Mouse (Mus musculus) embryonic facial prominence, embryonic 14.5 days (tissue): ENCODE measurements around the gene Mageh1. TPM values are rescaled to one million over a fixed set of nuclear protein-coding genes. Genes with fewer than 3 reads are reported as not detected.
A peak's percentile ranks its signal among the peaks of the same experiment; 100 is the strongest.
"Not testable (repeated sequence)": the region's sequence is repeated elsewhere in the genome, so short reads cannot be mapped to it uniquely, and the experiment has no call there.

Source experiments
- ATAC-seq: fragments of 200-750 bp; cut with Nextera tagmentation; 2 replicates; pipeline ENCODE4 v1.8.0; 2017; ENCODE audit warnings: low read depth, moderate number of reproducible peaks, moderate TSS enrichment
- DNase-seq: peaks from one replicate; pipeline ENCODE4 v3.0.0-alpha.2; 2015; ENCODE audit warnings: low spot score
- H3K27ac ChIP-seq: fragments of 300-500 bp; sonication (generic); replicated peaks from 2 replicates; pipeline ENCODE4 v1.5.1; 2014; ENCODE audit warnings: low read depth, mild to moderate bottlenecking, low read length, moderate library complexity
- H3K27me3 ChIP-seq: fragments of 300-500 bp; sonication (generic); replicated peaks from 2 replicates; pipeline ENCODE4 v1.6.1; 2014; ENCODE audit warnings: low read length; ENCODE audit not compliant: control insufficient read depth, insufficient read depth
- H3K36me3 ChIP-seq: fragments of 300-500 bp; sonication (generic); 2 replicates; pipeline ENCODE4 v1.6.1; 2014; ENCODE audit warnings: low read length, mixed read lengths; ENCODE audit not compliant: control insufficient read depth, insufficient read depth
- H3K4me1 ChIP-seq: fragments of 300-500 bp; sonication (generic); 2 replicates; pipeline ENCODE4 v1.6.1; 2014; ENCODE audit warnings: antibody characterized with exemption, low read length; ENCODE audit not compliant: control insufficient read depth, insufficient read depth
- H3K4me2 ChIP-seq: fragments of 300-500 bp; sonication (generic); 2 replicates; pipeline ENCODE4 v1.6.1; 2014; ENCODE audit warnings: low read depth, mild to moderate bottlenecking, low read length, moderate library complexity, mixed read lengths
- H3K4me3 ChIP-seq: fragments of 300-500 bp; sonication (generic); 2 replicates; pipeline ENCODE4 v1.5.1; 2014; ENCODE audit warnings: low read depth, mild to moderate bottlenecking, low read length
- H3K9ac ChIP-seq: fragments of 300-500 bp; sonication (generic); 2 replicates; pipeline ENCODE4 v1.6.1; 2014; ENCODE audit warnings: low read depth, mild to moderate bottlenecking, low read length, moderate library complexity, mixed read lengths
- H3K9me3 ChIP-seq: fragments of 300-500 bp; sonication (generic); 2 replicates; pipeline ENCODE4 v1.6.1; 2016; ENCODE audit warnings: low read length; ENCODE audit not compliant: control insufficient read depth
- WGBS: fragments of 180-500 bp; shearing (Covaris S2); extraction: QIAGEN DNeasy Blood & Tissue Kit; methylation state at CpG from one replicate; pipeline ENCODE4 v1.1.7; 2014; 5-methylcytosine and 5-hydroxymethylcytosine counted together
- polyA plus RNA-seq: library from polyadenylated mRNA; unstranded; fragments of >200 nt; fragmentation: Nextera tagmentation; extraction: Ambion mirVana; gene quantifications from 2 replicates; pipeline ENCODE4 v1.2.1, GENCODE M21; 2014

Gene Mageh1
- 53.6 and 56.1 TPM in 2 replicates for polyA plus RNA-seq

DNA sequence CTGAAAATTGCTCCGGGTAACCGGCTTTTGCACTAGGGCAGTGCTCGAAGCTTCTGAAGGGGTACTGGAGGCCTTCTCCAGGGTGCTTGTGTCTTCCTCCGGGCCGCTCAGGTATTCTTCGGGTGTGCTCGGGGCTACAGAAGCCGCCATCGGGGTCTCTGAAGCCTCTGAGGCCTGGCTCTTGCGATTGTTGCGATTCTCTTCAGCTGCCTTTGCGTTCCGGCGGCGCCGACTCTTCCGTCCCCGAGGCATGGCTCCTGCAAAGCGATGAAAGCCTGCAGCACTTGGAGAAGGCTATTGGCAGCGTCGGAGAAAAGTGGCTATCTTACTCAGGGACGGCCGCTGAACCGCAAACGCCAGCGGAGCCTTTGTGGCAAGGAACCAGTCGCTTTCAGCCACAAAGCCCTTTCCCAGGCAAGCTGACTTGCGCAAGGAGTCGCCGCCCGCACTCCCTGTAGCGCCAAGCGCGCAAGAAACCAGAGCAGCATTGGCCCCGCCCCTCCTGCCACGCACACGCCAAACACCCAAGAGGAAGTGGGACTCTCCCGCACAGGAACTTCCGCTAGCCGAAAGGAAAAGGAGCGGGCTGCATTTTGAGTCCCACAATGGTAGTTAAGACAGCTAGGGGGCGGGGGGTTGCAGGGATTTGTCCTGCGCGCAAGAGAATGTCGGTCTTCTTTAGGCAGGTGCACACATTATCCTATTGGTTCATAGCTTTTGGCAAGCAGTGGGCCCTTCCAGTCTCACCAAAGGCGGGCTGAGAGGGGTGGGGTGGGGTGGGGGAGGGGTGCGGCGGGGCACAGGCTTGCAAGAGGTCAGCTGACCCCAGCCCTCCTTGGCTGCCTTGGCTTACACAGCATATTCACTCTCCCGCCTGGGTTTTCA lies at the start of gene Mageh1:
TSS of gene Mageh1 (minus strand) at position 489 of the 885 bp plus-strand sequence.
- Histone ChIP-seq H3K9me3 (no peaks in the 10 kb centered on the region), H3K4me3 (peak within 1 kb of the TSS; percentile 54), H3K27me3 (no peaks in the 10 kb centered on the region; the same call in 1 of the 2 replicates), H3K27ac (peak within 1 kb of the TSS; percentile 87), H3K36me3 (no peaks in the 10 kb centered on the region), H3K9ac (peak within 1 kb of the TSS; percentile 73), H3K4me1 (no peaks in the 10 kb centered on the region), H3K4me2 (peak within 1 kb of the TSS; percentile 59)
- DNase-seq (peak; percentile 93), ATAC-seq (peak; percentile 94)
- WGBS: 18% methylated on average over 34 of the region's 49 CpGs

DNA sequence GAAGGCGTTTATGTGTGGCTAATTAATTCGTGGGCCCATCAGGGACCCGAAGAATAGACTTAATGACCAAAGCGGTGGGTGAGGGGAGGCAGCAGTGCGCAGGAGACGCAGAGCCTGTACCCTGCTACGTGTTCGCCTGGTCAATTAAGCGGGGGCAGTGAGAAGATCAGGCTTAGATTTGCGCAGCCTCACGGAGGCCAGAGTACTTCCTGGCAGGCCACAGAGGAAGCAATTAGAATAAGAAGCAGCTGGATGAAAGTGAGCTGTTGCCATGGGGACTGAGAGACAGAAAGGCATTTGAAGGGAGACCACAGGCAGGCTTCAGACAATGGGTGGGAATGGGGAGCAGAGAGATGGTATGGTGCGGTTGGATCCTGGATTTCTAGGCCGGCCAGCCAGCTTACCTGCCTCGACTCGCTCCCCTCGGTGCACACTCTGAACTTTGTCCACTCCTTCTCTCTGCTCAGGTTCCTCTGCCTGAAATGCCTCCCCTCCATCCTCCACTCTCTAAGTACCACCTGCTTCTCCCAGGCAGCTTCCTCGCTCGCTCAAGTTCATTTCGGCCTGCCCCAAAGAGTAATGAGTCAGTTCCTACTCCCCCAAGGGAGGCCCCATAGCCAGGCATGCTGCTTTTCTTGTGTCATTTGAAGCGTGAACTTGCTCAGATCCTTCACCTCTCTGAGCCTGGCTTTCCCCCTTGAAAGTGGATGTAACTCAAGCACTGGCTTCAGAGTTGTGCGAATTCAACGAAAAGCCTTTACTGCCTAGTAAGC lies 783 bp upstream of the Mageh1 start:
- not testable (repeated sequence) for H3K9ac ChIP-seq, H3K27me3 ChIP-seq, H3K36me3 ChIP-seq, DNase-seq, H3K9me3 ChIP-seq, H3K4me1 ChIP-seq
- WGBS: 19% methylated on average over 6 of the region's 22 CpGs
- Histone ChIP-seq H3K4me3 (peak overlapping the region; percentile 54), H3K27ac (peak overlapping the region; percentile 87; the same call in 1 of the 2 replicates), H3K4me2 (peak overlapping the region; percentile 59)
- peak; percentile 87 for ATAC-seq

DNA sequence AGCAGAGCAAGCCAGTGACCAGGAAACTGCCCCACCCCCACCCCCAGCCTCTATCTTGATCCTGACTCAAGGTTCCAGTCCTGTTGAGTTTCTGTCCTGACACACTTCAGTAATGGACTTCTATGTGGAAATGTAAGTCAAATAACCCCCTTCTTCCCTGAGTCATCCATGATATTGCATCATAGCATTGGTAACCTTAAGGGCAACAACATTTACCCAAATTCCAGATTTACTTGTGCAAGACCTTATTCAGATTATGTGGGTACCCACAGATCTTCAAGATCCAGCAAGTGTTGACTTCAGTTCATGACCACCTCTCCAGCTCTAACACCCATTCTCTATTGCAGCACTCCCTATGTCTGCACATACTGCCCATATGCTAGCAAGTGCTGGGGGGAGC lies 5.8 kb downstream of the Mageh1 start:
- H3K36me3 ChIP-seq, H3K4me1 ChIP-seq, H3K9ac ChIP-seq, H3K4me2 ChIP-seq, H3K4me3 ChIP-seq, DNase-seq, H3K27me3 ChIP-seq, ATAC-seq, H3K9me3 ChIP-seq, H3K27ac ChIP-seq: not testable (repeated sequence)

DNA sequence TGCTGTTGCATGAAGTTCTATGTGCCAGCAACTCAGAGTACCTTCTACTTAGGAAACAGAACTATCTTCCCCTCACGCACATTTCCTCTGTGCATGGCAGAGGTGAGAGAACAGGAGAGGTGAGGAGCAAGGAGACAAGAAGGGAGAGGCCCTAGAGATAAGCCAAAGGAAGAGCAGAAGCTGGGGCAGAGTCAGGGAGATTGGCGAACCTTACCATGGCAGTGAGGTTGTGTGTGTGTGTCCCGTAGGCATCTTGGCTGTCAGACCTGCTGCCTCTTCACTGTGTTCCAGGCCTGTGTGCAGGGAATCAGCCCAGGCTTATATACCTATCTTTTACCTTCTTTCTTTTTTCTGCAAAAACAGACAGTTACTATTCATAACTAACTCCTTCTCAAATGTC lies 11.7 kb downstream of the Mageh1 start:
- not testable (repeated sequence) for H3K27me3 ChIP-seq, H3K36me3 ChIP-seq, DNase-seq, H3K9ac ChIP-seq, H3K4me3 ChIP-seq, ATAC-seq, H3K9me3 ChIP-seq, H3K27ac ChIP-seq, H3K4me1 ChIP-seq, H3K4me2 ChIP-seq
- no CpG with 5 or more reads among the region's 3 CpGs for WGBS

DNA sequence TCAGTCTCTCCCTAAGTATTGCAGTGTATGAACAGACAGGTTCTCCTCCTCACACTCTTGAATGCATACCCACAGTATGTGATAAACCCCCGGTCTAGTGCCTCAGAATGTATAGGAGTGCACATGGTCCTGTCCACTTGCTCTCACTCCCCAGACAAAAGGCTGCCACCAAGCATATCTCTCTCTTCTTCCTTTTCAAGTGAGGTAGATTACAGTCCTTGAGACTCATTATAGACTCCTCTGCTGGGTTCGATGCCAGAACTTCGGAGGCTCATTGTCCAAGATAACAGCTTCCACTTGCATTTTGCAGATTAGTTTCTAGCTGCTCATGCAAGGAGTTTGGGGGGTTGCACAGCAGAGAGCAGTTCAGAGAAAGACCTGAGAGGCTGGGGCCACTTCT lies 12.1 kb downstream of the Mageh1 start:
- not testable (repeated sequence) for DNase-seq, H3K4me3 ChIP-seq, H3K9me3 ChIP-seq, H3K4me2 ChIP-seq, H3K9ac ChIP-seq, H3K4me1 ChIP-seq, H3K27me3 ChIP-seq, H3K36me3 ChIP-seq, H3K27ac ChIP-seq, ATAC-seq
- WGBS: no CpG with 5 or more reads among the region's 3 CpGs

DNA sequence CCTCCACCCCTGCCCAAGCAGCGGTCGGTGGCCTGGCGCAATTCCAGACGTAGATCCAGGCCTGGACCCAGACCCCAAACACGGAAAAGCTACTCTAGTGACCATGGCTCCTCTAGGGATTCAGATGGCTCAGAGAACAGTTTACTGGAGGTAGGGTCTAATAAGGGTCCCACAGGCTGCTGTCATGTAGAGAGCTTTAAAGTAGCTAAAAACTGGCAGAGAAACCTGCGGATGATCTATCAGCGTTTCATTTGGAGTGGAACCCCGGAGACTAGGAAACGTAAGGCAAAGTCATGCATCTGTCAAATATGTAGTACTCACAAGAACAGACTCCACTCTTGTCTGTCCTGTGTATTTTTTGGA lies 29.7 kb downstream of the Mageh1 start:
- peak overlapping the region; percentile 62 for H3K9ac ChIP-seq
- H3K4me2 ChIP-seq: peak overlapping the region; percentile 59
- peak overlapping the region; percentile 54 for H3K4me3 ChIP-seq
- H3K27me3 ChIP-seq: no peaks in the 10 kb centered on the region
- no peaks in the 10 kb centered on the region for H3K4me1 ChIP-seq
- DNase-seq: no peak
- no peaks in the 10 kb centered on the region for H3K9me3 ChIP-seq
- H3K36me3 ChIP-seq: no peaks in the 10 kb centered on the region
- H3K27ac ChIP-seq: no peak overlapping the region
- WGBS: 30% methylated on average over 6 of the region's 9 CpGs
- peak; percentile 36 for ATAC-seq

DNA sequence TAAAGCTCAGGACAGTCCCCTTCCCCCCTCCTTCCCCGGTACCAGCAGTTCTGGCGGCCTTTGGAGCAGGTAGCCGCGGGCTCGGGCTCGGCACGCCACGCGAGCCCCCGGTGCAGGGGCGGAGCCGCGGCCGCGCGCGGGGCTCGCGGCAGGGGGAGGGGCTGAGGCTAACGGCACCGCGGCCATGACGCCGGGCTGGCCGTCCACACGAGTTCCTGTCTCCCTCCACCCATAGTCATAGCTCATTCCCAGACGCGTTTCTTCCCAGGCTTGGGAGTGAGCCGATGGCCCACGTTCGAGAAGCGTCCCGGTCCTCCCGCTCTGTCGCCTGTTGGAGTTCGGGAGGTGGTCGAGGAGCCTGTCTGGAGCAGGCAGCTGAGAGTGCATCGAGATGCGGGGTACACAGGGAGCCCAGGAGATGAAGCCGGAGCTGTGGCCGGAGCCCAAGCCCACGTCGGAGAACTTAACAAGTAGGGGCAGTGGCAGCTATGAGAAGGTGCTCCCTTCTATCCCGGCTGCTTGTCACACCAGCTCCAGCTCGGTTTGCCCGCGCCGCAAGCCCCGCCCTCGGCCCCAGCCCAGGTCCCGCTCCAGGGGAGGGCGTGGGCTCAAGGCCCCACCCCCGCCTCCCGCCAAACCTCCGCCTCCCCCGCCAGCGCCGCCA lies 30.2 kb downstream of the Mageh1 start:
- 21% methylated on average over 24 of the region's 58 CpGs for WGBS
- peak overlapping the region; percentile 68 for H3K27ac ChIP-seq
- peak overlapping the region; percentile 54 for H3K4me3 ChIP-seq
- H3K36me3 ChIP-seq: no peaks in the 10 kb centered on the region
- no peaks in the 10 kb centered on the region for H3K4me1 ChIP-seq
- peak overlapping the region; percentile 59 for H3K4me2 ChIP-seq
- no peaks in the 10 kb centered on the region for H3K27me3 ChIP-seq
- H3K9ac ChIP-seq: peak overlapping the region; percentile 62
- DNase-seq (peak; percentile 74), ATAC-seq (peak; percentile 92)
- no peaks in the 10 kb centered on the region for H3K9me3 ChIP-seq

DNA sequence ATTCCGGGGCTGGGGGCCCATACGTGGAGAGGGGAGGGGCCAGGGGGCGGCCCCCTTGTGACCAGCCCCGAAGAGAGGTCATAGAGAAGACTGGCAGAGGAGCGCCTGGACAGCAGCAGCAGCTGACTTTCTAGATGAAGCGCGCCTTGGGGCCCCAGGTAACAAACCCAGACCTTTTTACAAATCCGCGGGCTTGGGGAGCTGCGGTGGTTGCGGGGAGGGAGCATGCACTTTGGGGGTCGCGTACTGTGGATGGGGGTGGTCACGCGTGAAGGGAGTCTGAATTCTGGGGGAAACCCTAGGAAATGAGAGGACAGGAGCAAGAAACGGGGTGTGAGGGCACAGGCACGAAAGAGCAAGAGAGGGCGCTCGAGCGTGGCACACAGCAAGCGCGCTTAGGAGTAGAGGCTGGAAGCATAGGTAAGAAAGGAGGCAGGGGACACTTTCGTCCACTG lies 31.0 kb downstream of the Mageh1 start, which contains the start of gene Usp51:
TSS of gene Usp51 (plus strand) at position 83 of the 455 bp plus-strand sequence.
- no peaks in the 10 kb centered on the region for H3K27me3 ChIP-seq
- H3K9ac ChIP-seq: peak within 1 kb of the TSS; percentile 62
- H3K36me3 ChIP-seq: no peaks in the 10 kb centered on the region
- H3K9me3 ChIP-seq: no peaks in the 10 kb centered on the region
- WGBS: 14% methylated on average over 23 of the region's 23 CpGs
- peak within 1 kb of the TSS; percentile 59 for H3K4me2 ChIP-seq
- H3K4me3 ChIP-seq: peak within 1 kb of the TSS; percentile 54
- H3K27ac ChIP-seq: peak within 1 kb of the TSS; percentile 68
- DNase-seq: peak; percentile 48
- no peaks in the 10 kb centered on the region for H3K4me1 ChIP-seq
- peak; percentile 80; the same call in 1 of the 2 replicates for ATAC-seq
